Mouse (Mus musculus): ENCODE results near the gene Eps8l1.

DNA sequence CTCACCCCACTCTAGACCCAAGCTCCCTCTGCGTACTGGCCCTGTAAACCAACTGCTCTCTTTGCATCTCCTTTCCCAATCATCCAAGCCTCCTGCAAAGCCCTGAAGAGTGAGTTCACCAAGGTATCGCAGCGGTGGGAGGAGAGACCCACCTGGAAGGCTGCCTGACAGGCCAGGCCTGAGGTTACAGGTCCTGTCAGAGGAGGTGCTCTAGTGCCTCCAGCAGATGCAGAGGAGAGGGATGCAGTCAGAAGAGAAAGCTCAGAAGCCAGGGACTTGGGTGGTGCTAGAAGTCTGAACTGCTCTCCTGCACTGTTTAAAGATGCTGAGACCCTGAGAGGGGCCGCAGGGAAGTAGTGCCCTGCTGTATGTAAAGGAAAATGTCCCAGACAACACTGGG lies 38.6 kb downstream of the Eps8l1 start:
- TF ChIP-seq POLR2A (IDR thresholded peaks at IDR 0.05; ENCODE audit: low read depth, low read length) (no peak), CTCF (conservative IDR thresholded peaks at IDR 0.05; ENCODE audit: insufficient read depth, insufficient read length, low read depth, low read length) (no peak)

Measured in kidney, adult 2 months (tissue).